Mouse (Mus musculus): ENCODE data around the gene Cd3d.
A peak's percentile ranks its signal among the peaks of the same experiment; 100 is the strongest.
"Not testable (repeated sequence)": the region's sequence is repeated elsewhere in the genome, so short reads cannot be mapped to it uniquely, and the experiment has no call there.

The Cd3d gene

GRCm38 (mm10) chr9:44981676-44982075 lies at the start of gene Cd3d:
Cd3d (plus strand) TSS chr9:44981786.
- no peak for DNase-seq (ENCODE audit: low spot score in 2 of 2)

- DNase-seq (ENCODE audit: low spot score in 2 of 2) = no peak
These were observed 39.8 kb upstream of the Cd3d start for GRCm38 (mm10) chr9:44941756-44942155.

GRCm38 (mm10) chr9:44942421-44942820 lies 39.2 kb upstream of the Cd3d start:
- no peak for DNase-seq (ENCODE audit: low spot score in 2 of 2)

GRCm38 (mm10) chr9:44946185-44946695 lies 35.3 kb upstream of the Cd3d start:
- DNase-seq (ENCODE audit: low spot score in 2 of 2) = peak in 1 of 2 experiments; percentile 8

GRCm38 (mm10) chr9:44947836-44948235 lies 33.8 kb upstream of the Cd3d start:
- DNase-seq (ENCODE audit: low spot score in 2 of 2) = no peak

- no peak for DNase-seq (ENCODE audit: low spot score in 2 of 2)
These were observed 27.2 kb upstream of the Cd3d start for GRCm38 (mm10) chr9:44954432-44954831.

- peak; percentile 98 to 100 for DNase-seq (ENCODE audit: low spot score in 2 of 2)
These were observed 16.3 kb upstream of the Cd3d start, which contains the start of gene Ube4a for GRCm38 (mm10) chr9:44965126-44965832. Ube4a (minus strand) TSS chr9:44965600.

- DNase-seq (ENCODE audit: low spot score in 2 of 2) = no peak
These were observed 15.6 kb upstream of the Cd3d start for GRCm38 (mm10) chr9:44965833-44966466.

- DNase-seq (ENCODE audit: low spot score in 2 of 2) = peak; percentile 64 to 78
These were observed 14.8 kb upstream of the Cd3d start for GRCm38 (mm10) chr9:44966815-44967242.

GRCm38 (mm10) chr9:44967763-44968162 lies 13.8 kb upstream of the Cd3d start:
- DNase-seq (ENCODE audit: low spot score in 2 of 2) = not testable (repeated sequence)

- no peak for DNase-seq (ENCODE audit: low spot score in 2 of 2)
These were observed 12.1 kb upstream of the Cd3d start for GRCm38 (mm10) chr9:44969450-44969849.

- DNase-seq (ENCODE audit: low spot score in 2 of 2) = no peak
These were observed 3.8 kb upstream of the Cd3d start for GRCm38 (mm10) chr9:44977813-44978212.

- DNase-seq (ENCODE audit: low spot score in 2 of 2) = no peak
These were observed 1.8 kb upstream of the Cd3d start for GRCm38 (mm10) chr9:44979806-44980205.

- no peak for DNase-seq (ENCODE audit: low spot score in 2 of 2)
These were observed 1.3 kb upstream of the Cd3d start, which contains the start of gene Cd3g for GRCm38 (mm10) chr9:44980242-44980641. Cd3g (minus strand) TSS chr9:44980431.

GRCm38 (mm10) chr9:44981104-44981503 lies 482 bp upstream of the Cd3d start:
- no peak for DNase-seq (ENCODE audit: low spot score in 2 of 2)

- DNase-seq (ENCODE audit: low spot score in 2 of 2) = no peak
These were observed 495 bp downstream of the Cd3d start for GRCm38 (mm10) chr9:44982081-44982480.

- no peak for DNase-seq (ENCODE audit: low spot score in 2 of 2)
These were observed 945 bp downstream of the Cd3d start for GRCm38 (mm10) chr9:44982531-44982930.

GRCm38 (mm10) chr9:44983001-44983400 lies 1.4 kb downstream of the Cd3d start:
- DNase-seq (ENCODE audit: low spot score in 2 of 2) = no peak

GRCm38 (mm10) chr9:44985721-44986161 lies 4.2 kb downstream of the Cd3d start:
- DNase-seq (ENCODE audit: low spot score in 2 of 2) = no peak

GRCm38 (mm10) chr9:44986242-44986781 lies 4.7 kb downstream of the Cd3d start:
- DNase-seq (ENCODE audit: low spot score in 2 of 2) = no peak

GRCm38 (mm10) chr9:44986976-44987375 lies 5.4 kb downstream of the Cd3d start:
- no peak for DNase-seq (ENCODE audit: low spot score in 2 of 2)

- no peak for DNase-seq (ENCODE audit: low spot score in 2 of 2)
These were observed 10.2 kb downstream of the Cd3d start for GRCm38 (mm10) chr9:44991821-44992220.

GRCm38 (mm10) chr9:44992271-44992670 lies 10.7 kb downstream of the Cd3d start:
- DNase-seq (ENCODE audit: low spot score in 2 of 2) = no peak

All from urinary bladder, adult 18-20 months (tissue).